Mouse (Mus musculus) embryonic facial prominence, embryonic 10.5 days (tissue): Measurements from ENCODE around the gene Vmn2r67. TPM values are rescaled to one million over a fixed set of nuclear protein-coding genes. Genes with fewer than 3 reads are reported as not detected.
"Not testable (repeated sequence)": the region's sequence is repeated elsewhere in the genome, so short reads cannot be mapped to it uniquely, and the experiment has no call there.

Source experiments
- DNase-seq: peaks from one replicate; pipeline ENCODE4 v3.0.0-alpha.2; 2017; ENCODE audit warnings: low spot score
- H3K27ac ChIP-seq: fragments of 300-500 bp; sonication (generic); replicated peaks from 2 replicates; pipeline ENCODE4 v1.5.1; 2016; ENCODE audit warnings: mild to moderate bottlenecking
- H3K27me3 ChIP-seq: fragments of 300-500 bp; sonication (generic); replicated peaks from 2 replicates; pipeline ENCODE4 v1.6.1; 2016; ENCODE audit warnings: low read depth, mild to moderate bottlenecking; ENCODE audit not compliant: poor library complexity, severe bottlenecking
- H3K36me3 ChIP-seq: fragments of 300-500 bp; sonication (generic); replicated peaks from 2 replicates; pipeline ENCODE4 v1.6.1; 2016; ENCODE audit warnings: mild to moderate bottlenecking, moderate library complexity
- H3K4me1 ChIP-seq: fragments of 300-500 bp; sonication (generic); 2 replicates; pipeline ENCODE4 v1.6.1; 2016
- H3K4me3 ChIP-seq: fragments of 300-500 bp; sonication (generic); 2 replicates; pipeline ENCODE4 v1.5.1; 2016; ENCODE audit warnings: mild to moderate bottlenecking, moderate library complexity
- H3K9me3 ChIP-seq: fragments of 300-500 bp; sonication (generic); 2 replicates; pipeline ENCODE4 v1.6.1; 2016; ENCODE audit warnings: mild to moderate bottlenecking
- WGBS: fragments of 180-500 bp; shearing (Covaris S2); methylation state at CpG from one replicate; pipeline ENCODE4 v1.1.7; 2016; 5-methylcytosine and 5-hydroxymethylcytosine counted together
- polyA plus RNA-seq: library from polyadenylated mRNA; unstranded; fragments of >200 nt; fragmentation: Nextera tagmentation; extraction: Ambion mirVana; gene quantifications from 2 replicates; pipeline ENCODE4 v1.2.1, GENCODE M21; 2016

The Vmn2r67 gene
- polyA plus RNA-seq = not detected in 2 replicates

- H3K27me3 ChIP-seq = no peaks in the 10 kb centered on the region
- no peak within 1 kb of the TSS for H3K27ac ChIP-seq
- H3K4me1 ChIP-seq = no peaks in the 10 kb centered on the region
- H3K36me3 ChIP-seq = no peaks in the 10 kb centered on the region
- DNase-seq = no peak
- H3K4me3 ChIP-seq = no peak within 1 kb of the TSS
- 84% methylated on average over 3 of the region's 3 CpGs for WGBS
- H3K9me3 ChIP-seq = peaks cover 8% of the 10 kb centered on the region; the same call in 1 of the 2 replicates
Measured at GRCm38 (mm10) chr7:85155898-85156297, at the start of gene Vmn2r67. TSS of gene Vmn2r67 (minus strand) at chr7:85155998.

- not testable (repeated sequence) for H3K36me3 ChIP-seq, H3K27me3 ChIP-seq, H3K4me3 ChIP-seq, H3K27ac ChIP-seq, DNase-seq, H3K4me1 ChIP-seq
- WGBS = 65% methylated on average over 2 of the region's 2 CpGs
- peaks cover 21% of the 10 kb centered on the region; the same call in 1 of the 2 replicates for H3K9me3 ChIP-seq
Measured at GRCm38 (mm10) chr7:85104531-85104930, 51.3 kb downstream of the Vmn2r67 start.

Other genes with a start within 250 kb of the Vmn2r67 start
- not detected in 2 replicates for gene Vmn2r65, start 191.9 kb downstream of the Vmn2r67 start, polyA plus RNA-seq
- gene Vmn2r66, start 143.7 kb downstream of the Vmn2r67 start, polyA plus RNA-seq = not detected in 2 replicates
- gene Vmn2r68, start 81.8 kb upstream of the Vmn2r67 start, polyA plus RNA-seq = not detected in 2 replicates